Mouse (Mus musculus) hindbrain, embryonic 13.5 days (tissue): ENCODE data around the gene Kalrn. TPM values are rescaled to one million over a fixed set of nuclear protein-coding genes. Genes with fewer than 3 reads are reported as not detected.

ENCODE experiments used
- ATAC-seq: fragments of 200-750 bp; cut with Nextera tagmentation; 2 replicates; pipeline ENCODE4 v1.8.0; 2017; ENCODE audit warnings: moderate TSS enrichment; ENCODE audit not compliant: low FRiP score
- H3K27ac ChIP-seq: fragments of 300-500 bp; sonication (generic); 2 replicates; pipeline ENCODE4 v1.5.1; 2015; ENCODE audit warnings: inconsistent platforms, mild to moderate bottlenecking, moderate library complexity
- H3K27me3 ChIP-seq: fragments of 300-500 bp; sonication (generic); 2 replicates; pipeline ENCODE4 v1.6.1; 2015; ENCODE audit warnings: mild to moderate bottlenecking, inconsistent platforms
- H3K36me3 ChIP-seq: fragments of 300-500 bp; sonication (generic); 2 replicates; pipeline ENCODE4 v1.6.1; 2015; ENCODE audit warnings: mild to moderate bottlenecking, inconsistent platforms
- H3K4me1 ChIP-seq: fragments of 300-500 bp; sonication (generic); replicated peaks from 2 replicates; pipeline ENCODE4 v1.6.1; 2015; ENCODE audit warnings: inconsistent platforms
- H3K4me2 ChIP-seq: fragments of 300-500 bp; sonication (generic); 2 replicates; pipeline ENCODE4 v1.6.1; 2015; ENCODE audit warnings: inconsistent platforms, mild to moderate bottlenecking, moderate library complexity
- H3K4me3 ChIP-seq: fragments of 300-500 bp; sonication (generic); 2 replicates; pipeline ENCODE4 v1.5.1; 2015; ENCODE audit warnings: mild to moderate bottlenecking, inconsistent platforms
- H3K9ac ChIP-seq: fragments of 300-500 bp; sonication (generic); 2 replicates; pipeline ENCODE4 v1.6.1; 2015; ENCODE audit warnings: mild to moderate bottlenecking, inconsistent platforms
- H3K9me3 ChIP-seq: fragments of 300-500 bp; sonication (generic); 2 replicates; pipeline ENCODE4 v1.6.1; 2016; ENCODE audit warnings: inconsistent platforms
- WGBS: fragments of 180-500 bp; shearing (Covaris S2); methylation state at CpG from one replicate; pipeline ENCODE4 v1.1.7; 2015; 5-methylcytosine and 5-hydroxymethylcytosine counted together
- polyA plus RNA-seq: library from polyadenylated mRNA; unstranded; fragments of >200 nt; fragmentation: Nextera tagmentation; extraction: Ambion mirVana; gene quantifications from 2 replicates; pipeline ENCODE4 v1.2.1, GENCODE M21; 2015

Gene Kalrn
- polyA plus RNA-seq, 1 experiment from 2014 or later, result 31.5 TPM

DNA sequence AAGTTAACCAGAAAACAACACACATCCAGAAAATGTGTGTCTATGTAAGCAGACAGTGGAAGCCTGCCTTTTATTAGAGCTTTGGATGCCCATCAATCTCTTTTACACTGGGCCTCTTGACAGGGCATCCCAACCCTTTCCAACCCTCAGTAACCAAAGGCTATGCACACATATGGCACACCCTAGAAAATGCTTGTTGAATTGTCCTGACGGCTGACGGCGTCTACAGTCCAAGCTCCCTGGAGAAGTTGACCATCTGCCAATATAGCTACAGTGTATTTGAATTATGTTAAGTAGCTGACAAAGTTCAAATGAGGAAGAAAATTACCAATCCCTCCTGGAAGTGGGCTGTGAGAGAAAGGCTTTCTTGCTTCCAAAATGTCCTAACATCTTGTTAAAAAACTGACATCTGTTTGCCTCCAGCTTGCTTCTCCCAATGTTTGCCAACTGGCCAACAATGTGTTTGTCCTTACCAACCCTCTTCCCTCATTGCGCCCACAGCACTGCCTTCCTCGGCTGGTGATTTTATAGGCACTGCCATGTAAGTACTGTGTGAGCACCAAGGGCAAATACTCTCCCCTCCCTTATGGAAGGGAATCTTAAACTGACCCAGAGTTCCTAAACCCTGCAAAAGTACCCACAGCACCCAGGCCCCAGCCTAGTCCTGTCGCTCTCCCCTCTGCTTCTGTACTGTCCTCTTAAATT is 26.4 kb downstream of the Kalrn start:
- Histone ChIP-seq H3K4me1 (peaks cover 64% of the 10 kb centered on the region), H3K36me3 (peaks cover 6% of the 10 kb centered on the region; the same call in 1 of the 2 replicates), H3K27ac (peak overlapping the region; percentile 52; the same call in 1 of the 2 replicates), H3K9me3 (no peaks in the 10 kb centered on the region), H3K4me2 (no peak overlapping the region), H3K9ac (no peak overlapping the region), H3K4me3 (no peak overlapping the region), H3K27me3 (no peaks in the 10 kb centered on the region)
- ATAC-seq, result peak; percentile 52
- WGBS, result 38% methylated on average over 6 of the region's 6 CpGs

DNA sequence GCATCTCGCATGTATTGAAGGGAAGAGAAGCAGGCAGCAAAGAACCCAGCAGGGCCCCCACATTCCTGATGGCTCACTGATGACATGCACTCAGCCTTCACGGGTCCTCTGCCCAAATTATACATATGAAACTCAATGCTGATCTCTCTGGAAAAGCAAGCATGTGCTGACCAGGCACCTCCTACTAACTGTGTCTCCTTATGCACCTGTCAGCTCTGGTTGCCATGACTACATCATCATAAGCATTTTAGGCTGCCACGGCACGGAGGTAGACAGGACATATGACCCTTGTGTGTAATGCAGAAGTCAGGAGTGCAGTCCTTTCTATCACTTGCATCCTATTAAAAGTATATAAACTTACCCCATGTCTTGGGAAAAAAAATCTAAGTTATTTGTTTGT is 29.6 kb downstream of the Kalrn start:
- Histone ChIP-seq H3K4me1 (peaks cover 68% of the 10 kb centered on the region), H3K4me3 (no peak overlapping the region), H3K4me2 (no peak overlapping the region), H3K9me3 (no peaks in the 10 kb centered on the region), H3K27ac (no peak overlapping the region), H3K9ac (no peak overlapping the region), H3K36me3 (peaks cover 6% of the 10 kb centered on the region; the same call in 1 of the 2 replicates), H3K27me3 (no peaks in the 10 kb centered on the region)
- no peak for ATAC-seq
- WGBS, result 58% methylated on average over 4 of the region's 4 CpGs

DNA sequence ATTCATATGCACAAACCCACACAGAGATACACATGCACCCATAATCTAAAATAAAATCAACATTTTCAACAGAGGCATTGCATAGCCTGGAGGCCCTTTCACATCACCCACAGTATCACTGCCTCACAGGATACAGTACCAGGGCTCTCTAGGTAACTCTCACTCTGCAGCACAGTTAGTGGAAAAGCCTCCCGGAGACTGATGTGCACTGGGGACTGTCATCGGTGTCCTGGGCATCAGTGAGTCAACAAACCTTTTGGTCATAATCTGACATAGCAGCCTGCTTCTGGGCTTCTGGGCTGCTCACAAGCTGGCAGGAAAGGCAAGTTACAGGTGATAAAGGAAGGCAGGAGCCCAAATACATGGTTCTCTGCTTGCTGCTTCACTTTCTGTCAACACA is 31.0 kb downstream of the Kalrn start:
- Histone ChIP-seq H3K4me2 (no peak overlapping the region), H3K27me3 (no peaks in the 10 kb centered on the region), H3K9ac (no peak overlapping the region), H3K9me3 (no peaks in the 10 kb centered on the region), H3K36me3 (peaks cover 6% of the 10 kb centered on the region; the same call in 1 of the 2 replicates), H3K27ac (no peak overlapping the region), H3K4me1 (peaks cover 64% of the 10 kb centered on the region), H3K4me3 (no peak overlapping the region)
- 93% methylated on average over 2 of the region's 2 CpGs for WGBS
- ATAC-seq, result no peak

DNA sequence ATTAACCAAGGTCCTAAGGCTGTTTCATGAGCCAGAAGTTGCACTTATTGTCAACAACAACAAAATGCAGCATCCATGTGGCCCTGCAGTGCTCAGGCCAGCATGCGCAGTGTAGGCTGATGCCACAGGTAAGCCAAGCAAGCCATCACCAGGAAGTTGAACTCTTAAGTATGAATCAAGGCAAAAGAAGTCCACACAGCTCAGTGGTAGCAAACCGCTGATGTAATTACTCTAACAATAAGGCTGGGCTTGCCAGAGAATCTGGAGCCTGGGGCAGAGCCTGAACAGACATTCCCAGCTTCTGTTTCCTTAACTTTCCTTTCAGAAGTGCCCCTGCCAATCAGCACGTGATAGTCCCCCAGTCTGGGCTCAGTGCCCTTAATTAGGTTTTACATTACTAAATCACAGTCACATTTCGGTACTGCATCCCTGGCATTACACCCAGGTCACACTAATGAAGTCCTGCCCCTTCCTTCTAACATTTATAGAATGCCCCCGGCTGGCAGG is 34.6 kb downstream of the Kalrn start:
- WGBS, result 76% methylated on average over 5 of the region's 5 CpGs
- H3K9me3 ChIP-seq, result no peaks in the 10 kb centered on the region
- no peak overlapping the region for H3K4me2 ChIP-seq
- H3K27ac ChIP-seq, result no peak overlapping the region
- H3K27me3 ChIP-seq, result no peaks in the 10 kb centered on the region
- no peak for ATAC-seq
- no peak overlapping the region for H3K9ac ChIP-seq
- peaks cover 62% of the 10 kb centered on the region for H3K4me1 ChIP-seq
- H3K4me3 ChIP-seq, result no peak overlapping the region
- peaks cover 6% of the 10 kb centered on the region; the same call in 1 of the 2 replicates for H3K36me3 ChIP-seq

DNA sequence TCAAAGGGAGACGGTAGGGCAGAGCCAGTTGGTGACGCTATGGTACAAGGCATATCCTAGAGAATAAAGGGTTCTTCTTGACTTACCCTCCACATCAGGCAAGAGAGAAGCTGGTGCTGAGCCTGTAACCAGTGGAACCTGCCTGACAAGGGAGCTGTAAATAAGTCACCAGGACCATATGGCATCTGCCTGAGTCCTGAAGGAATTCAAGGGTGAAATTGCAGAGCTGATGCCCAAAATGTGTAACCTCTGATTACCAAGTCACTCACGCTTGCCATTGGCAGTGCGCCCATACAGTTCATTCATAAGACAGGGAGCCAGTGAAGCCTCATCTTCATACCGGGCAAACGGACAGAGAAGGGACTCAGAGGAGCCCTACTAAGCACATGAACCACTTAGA is 37.0 kb downstream of the Kalrn start:
- H3K27me3 ChIP-seq, result no peaks in the 10 kb centered on the region
- H3K9me3 ChIP-seq, result no peaks in the 10 kb centered on the region
- no peak for ATAC-seq
- H3K36me3 ChIP-seq, result no peaks in the 10 kb centered on the region
- H3K4me1 ChIP-seq, result peaks cover 58% of the 10 kb centered on the region
- H3K4me2 ChIP-seq, result no peak overlapping the region
- H3K9ac ChIP-seq, result no peak overlapping the region
- H3K4me3 ChIP-seq, result no peak overlapping the region
- no peak overlapping the region for H3K27ac ChIP-seq
- WGBS, result 69% methylated on average over 6 of the region's 6 CpGs

GRCm38 (mm10) chr16:34535135-34535534 is 38.2 kb downstream of the Kalrn start:
- no peak; the same call in 1 of the 2 replicates for ATAC-seq
- peaks cover 48% of the 10 kb centered on the region for H3K4me1 ChIP-seq
- WGBS, result 60% methylated on average over 7 of the region's 7 CpGs

GRCm38 (mm10) chr16:34531506-34531905 is 41.8 kb downstream of the Kalrn start:
- 3% methylated on average over 1 of the region's 1 CpGs for WGBS
- Histone ChIP-seq H3K4me2 (no peak overlapping the region), H3K4me1 (peaks cover 39% of the 10 kb centered on the region), H3K4me3 (no peak overlapping the region), H3K27ac (no peak overlapping the region), H3K9ac (no peak overlapping the region), H3K27me3 (no peaks in the 10 kb centered on the region), H3K9me3 (no peaks in the 10 kb centered on the region), H3K36me3 (no peaks in the 10 kb centered on the region)
- no peak for ATAC-seq

More at GRCm38 (mm10) chr16:34535135-34535534, 38.2 kb downstream of the Kalrn start:
- Histone ChIP-seq H3K4me2 (no peak overlapping the region), H3K9ac (no peak overlapping the region), H3K27me3 (no peaks in the 10 kb centered on the region), H3K9me3 (no peaks in the 10 kb centered on the region), H3K36me3 (no peaks in the 10 kb centered on the region), H3K4me3 (no peak overlapping the region), H3K27ac (no peak overlapping the region)

DNA sequence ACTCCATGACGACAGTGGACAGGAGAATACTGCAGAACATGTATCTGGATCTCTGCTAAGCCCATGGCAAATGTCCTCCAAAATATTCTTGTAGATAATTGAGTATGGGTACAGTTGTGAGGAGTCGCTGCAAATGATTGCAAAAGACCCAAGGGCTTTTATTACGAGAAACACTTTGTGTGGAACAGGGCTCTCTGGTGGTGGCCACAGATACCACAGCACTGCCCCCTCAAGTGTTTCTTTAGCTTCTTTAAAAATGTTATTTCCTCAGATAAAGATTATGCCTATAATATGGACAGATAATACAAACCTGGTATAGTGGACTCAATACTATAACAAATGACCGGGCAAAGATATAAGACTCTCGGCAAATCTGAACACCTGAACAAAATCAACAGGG is 43.3 kb downstream of the Kalrn start:
- Histone ChIP-seq H3K9me3 (no peaks in the 10 kb centered on the region), H3K9ac (no peak overlapping the region)

DNA sequence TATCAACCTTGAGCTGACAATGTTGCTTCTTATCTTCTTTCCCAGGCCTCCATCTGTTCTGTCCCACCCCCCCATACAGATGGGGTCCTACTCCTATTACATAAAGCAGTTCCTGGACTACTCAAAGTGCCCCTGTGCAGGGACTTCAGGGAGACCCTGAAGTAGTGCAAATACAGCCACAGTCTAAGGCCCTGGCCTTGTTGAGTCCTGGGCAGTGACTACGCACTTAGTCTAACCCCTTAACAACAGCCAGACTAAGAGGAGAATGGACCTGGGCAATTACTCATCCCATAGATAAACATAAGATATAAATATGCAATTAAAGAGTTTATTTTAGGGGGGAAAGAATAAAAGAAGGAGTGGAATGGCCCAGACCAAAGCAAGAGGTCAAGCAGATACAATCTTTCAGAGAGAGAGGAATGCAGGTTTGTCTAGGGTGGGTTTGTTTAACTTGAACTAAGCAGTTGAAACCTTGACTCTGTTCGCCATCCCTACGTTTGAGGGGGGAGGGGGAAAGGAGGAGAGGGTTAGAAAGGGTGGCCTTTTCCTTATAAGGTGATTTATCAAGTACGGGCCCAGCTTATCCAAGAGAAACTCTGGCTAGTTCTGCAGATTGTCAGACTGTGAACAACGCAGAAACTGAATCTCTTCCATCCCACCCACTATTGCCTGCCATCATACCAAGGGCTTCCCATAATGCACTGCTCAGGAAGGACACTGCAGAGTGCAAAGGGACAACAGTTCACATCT is 44.9 kb downstream of the Kalrn start:
- no peak overlapping the region for H3K4me2 ChIP-seq
- H3K27ac ChIP-seq, result no peak overlapping the region
- H3K27me3 ChIP-seq, result no peaks in the 10 kb centered on the region
- no peaks in the 10 kb centered on the region for H3K36me3 ChIP-seq
- no peak overlapping the region for H3K9ac ChIP-seq
- no peak for ATAC-seq
- 82% methylated on average over 5 of the region's 5 CpGs for WGBS
- no peak overlapping the region for H3K4me3 ChIP-seq
- no peaks in the 10 kb centered on the region for H3K9me3 ChIP-seq
- H3K4me1 ChIP-seq, result peaks cover 31% of the 10 kb centered on the region

More for the DNA sequence above, 43.3 kb downstream of the Kalrn start:
- no peak overlapping the region for H3K4me2 ChIP-seq
- no peak overlapping the region for H3K4me3 ChIP-seq
- H3K27me3 ChIP-seq, result no peaks in the 10 kb centered on the region
- 90% methylated on average over 5 of the region's 5 CpGs for WGBS
- H3K4me1 ChIP-seq, result peaks cover 39% of the 10 kb centered on the region
- ATAC-seq, result no peak
- H3K36me3 ChIP-seq, result no peaks in the 10 kb centered on the region
- H3K27ac ChIP-seq, result no peak overlapping the region

GRCm38 (mm10) chr16:34526378-34526777 is 47.0 kb downstream of the Kalrn start:
- Histone ChIP-seq H3K9ac (no peak overlapping the region), H3K36me3 (no peaks in the 10 kb centered on the region), H3K27me3 (no peaks in the 10 kb centered on the region), H3K4me3 (no peak overlapping the region), H3K4me1 (peaks cover 31% of the 10 kb centered on the region), H3K9me3 (no peaks in the 10 kb centered on the region), H3K4me2 (no peak overlapping the region), H3K27ac (no peak overlapping the region)
- 61% methylated on average over 7 of the region's 7 CpGs for WGBS
- ATAC-seq, result no peak

- 70% methylated on average over 8 of the region's 8 CpGs for WGBS
- H3K4me1 ChIP-seq, result peaks cover 31% of the 10 kb centered on the region
- no peaks in the 10 kb centered on the region for H3K27me3 ChIP-seq
- no peak overlapping the region for H3K9ac ChIP-seq
- peak; percentile 43; the same call in 1 of the 2 replicates for ATAC-seq
- H3K27ac ChIP-seq, result no peak overlapping the region
- no peaks in the 10 kb centered on the region for H3K9me3 ChIP-seq
- H3K4me3 ChIP-seq, result no peak overlapping the region
- no peaks in the 10 kb centered on the region for H3K36me3 ChIP-seq
- H3K4me2 ChIP-seq, result no peak overlapping the region
Measured at GRCm38 (mm10) chr16:34525866-34526265, 47.5 kb downstream of the Kalrn start.

- WGBS, result 68% methylated on average over 3 of the region's 3 CpGs
- H3K4me2 ChIP-seq, result no peak overlapping the region
Measured at GRCm38 (mm10) chr16:34525205-34525604, 48.1 kb downstream of the Kalrn start.

More at GRCm38 (mm10) chr16:34525205-34525604, 48.1 kb downstream of the Kalrn start:
- peaks cover 31% of the 10 kb centered on the region for H3K4me1 ChIP-seq
- H3K9ac ChIP-seq, result no peak overlapping the region
- H3K27me3 ChIP-seq, result no peaks in the 10 kb centered on the region
- H3K27ac ChIP-seq, result no peak overlapping the region
- H3K36me3 ChIP-seq, result no peaks in the 10 kb centered on the region
- no peaks in the 10 kb centered on the region for H3K9me3 ChIP-seq
- no peak overlapping the region for H3K4me3 ChIP-seq
- ATAC-seq, result no peak
